Mouse (Mus musculus) spleen, postnatal 36 days (tissue): ENCODE measurements around the gene Cdh18.

Source experiments
- DNase-seq, 2 experiments: peaks; one replicate each; pipeline ENCODE4 v3.0.0; 2022; ENCODE audit warnings: low spot score in 2 of 2, mixed read lengths in 1 of 2

Cdh18 gene

DNA sequence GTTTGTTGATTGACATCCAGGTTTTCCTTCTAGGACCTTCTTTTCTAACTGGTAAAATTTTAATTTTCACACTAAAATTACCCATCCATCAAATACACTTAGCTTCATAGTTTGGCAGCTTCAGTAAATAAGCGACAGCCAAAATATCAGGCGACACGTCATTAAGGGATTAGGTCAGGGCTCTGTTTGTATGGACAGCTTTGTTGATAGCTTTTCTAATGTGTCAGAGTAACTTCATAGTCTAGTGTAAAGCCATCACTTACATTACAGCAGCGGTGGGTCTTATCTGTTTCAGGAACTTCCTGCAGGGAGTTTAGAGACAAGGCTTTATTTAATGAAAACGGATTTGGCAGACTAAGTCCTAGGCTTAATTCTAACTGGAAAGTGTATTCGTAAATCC lies 904.5 kb downstream of the Cdh18 start:
- DNase-seq: no peak

DNA sequence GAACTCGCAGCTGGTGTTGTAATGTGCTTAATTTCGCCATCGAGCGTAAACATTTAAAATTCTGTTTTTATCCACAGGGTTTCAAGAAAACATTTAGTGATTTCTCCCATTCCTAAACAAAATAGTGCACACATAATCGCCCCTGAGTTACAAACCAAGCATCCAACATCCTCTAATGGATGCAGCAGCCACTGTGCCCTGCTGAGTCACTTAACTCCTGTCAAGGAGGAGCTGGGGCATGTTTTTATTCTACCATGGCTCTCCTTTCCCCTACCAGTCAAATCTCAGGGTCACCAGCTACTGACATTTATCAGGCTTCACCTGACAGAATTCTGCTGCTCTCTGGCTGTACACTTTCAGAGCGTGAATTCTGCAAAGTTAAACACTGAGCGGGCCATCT lies 906.5 kb downstream of the Cdh18 start:
- DNase-seq: no peak

DNA sequence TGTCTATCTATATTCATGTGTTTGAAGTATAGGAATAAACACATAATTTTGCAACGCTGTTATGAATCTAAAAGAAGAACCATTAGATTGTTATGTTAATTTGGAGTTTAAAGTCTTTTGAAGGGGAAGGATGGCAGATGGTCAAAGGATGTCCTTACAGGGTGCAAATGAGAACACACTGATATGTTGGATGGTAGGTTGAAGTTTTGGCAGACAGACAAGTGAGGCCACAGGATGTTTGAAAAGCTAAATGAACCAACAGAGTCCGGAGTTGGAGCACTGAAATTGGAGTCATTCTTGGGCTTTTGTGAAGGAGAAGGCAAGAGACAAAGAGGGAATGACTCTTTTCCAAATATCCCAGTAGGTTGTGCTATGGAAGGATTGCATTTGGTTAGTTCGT lies 908.6 kb downstream of the Cdh18 start:
- DNase-seq: no peak

DNA sequence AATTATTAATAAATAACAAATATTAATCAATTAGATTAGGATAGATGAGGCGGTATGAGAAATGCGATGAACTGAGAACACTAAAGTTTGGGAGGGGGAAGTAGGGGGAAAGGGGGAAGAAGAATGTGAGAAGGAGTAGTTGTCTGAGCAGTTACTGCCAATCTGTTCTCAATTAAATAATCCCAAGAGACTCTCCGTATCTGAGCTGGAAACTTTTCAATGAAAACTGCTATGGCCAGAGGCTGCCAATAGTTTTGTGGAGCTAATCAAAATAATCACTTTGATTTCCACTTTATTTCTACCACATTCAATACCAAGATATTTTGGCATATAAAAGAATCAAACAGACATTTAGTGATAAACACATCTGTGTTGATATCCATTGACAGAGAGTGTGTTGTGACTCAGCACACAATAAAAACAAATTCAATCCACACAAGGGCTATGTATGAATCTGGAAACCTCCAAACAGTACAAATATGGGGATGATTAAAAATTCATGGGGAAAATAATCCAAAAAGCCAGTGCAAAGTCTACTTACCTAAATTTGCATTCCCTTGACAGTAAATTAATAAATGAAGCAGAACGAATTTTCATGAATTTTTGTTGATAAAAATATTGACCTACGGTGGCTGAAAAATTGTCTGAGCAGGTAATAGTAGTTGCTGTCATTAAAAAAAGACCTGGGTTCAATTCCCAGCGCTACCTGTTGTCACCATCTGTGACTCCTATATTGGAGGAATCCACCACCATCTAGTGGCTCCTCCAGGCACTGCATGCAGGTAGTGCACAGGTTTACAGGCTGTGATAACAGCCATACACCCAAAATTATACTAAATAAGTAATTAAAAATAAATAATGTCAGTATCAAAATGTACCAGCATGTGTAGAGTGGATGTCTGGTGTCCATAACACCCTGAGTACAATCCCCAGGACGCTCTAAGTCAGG lies 922.0 kb downstream of the Cdh18 start:
- DNase-seq: no peak

DNA sequence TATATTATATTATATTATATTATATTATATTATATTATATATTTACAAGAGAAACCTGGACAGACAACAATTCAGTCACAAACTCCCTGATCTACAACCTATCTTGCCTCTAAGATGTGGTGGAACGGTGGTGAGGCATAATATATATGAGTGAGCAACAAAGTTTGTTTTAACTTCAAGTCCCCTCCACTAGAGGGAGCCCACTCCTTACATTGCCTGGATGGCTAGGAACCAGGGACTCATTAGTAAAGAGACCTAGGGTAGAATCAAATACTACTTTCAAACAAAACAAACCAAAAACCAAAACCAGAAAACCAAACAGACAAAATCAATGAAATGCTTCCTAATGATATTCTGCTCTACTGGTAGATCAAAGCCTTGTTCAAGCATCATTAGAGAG lies 937.5 kb downstream of the Cdh18 start:
- DNase-seq: no peak

DNA sequence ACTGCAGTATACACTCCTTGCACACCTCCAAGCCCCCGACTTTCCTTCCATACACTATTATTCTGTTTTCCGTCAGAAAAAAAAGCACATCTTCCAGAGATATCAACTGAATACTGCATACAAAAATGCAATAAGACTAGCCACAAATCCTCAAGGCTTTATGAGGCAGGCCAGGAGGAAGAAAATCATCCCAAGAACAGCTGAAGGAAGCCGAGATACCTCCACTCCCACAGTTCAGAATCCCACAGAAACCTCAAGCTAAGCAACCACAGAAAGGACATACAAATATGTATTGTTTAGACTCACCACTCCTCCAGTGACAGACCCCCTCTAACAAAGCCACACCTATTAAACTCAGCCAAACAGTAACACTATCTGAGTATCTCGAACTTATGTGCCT lies 957.7 kb downstream of the Cdh18 start:
- no peak for DNase-seq

DNA sequence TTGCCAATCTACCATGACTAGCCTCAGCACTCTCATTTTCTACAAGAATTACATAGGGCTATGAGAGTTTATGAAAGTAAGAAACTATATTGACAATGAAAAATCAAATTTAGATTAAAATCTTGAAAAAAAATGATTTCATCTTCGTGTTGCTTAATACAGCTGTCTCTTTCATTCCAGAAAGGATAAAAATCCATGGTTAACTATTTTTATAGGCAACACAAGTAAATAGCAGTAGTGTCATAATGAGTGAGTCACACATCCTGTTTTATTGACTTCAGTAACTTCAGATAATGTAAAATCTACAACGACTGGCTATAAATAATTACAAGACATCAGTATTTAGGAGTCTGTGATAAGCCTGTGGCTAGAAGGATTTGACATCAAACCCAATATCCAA lies 960.9 kb downstream of the Cdh18 start:
- DNase-seq: no peak

DNA sequence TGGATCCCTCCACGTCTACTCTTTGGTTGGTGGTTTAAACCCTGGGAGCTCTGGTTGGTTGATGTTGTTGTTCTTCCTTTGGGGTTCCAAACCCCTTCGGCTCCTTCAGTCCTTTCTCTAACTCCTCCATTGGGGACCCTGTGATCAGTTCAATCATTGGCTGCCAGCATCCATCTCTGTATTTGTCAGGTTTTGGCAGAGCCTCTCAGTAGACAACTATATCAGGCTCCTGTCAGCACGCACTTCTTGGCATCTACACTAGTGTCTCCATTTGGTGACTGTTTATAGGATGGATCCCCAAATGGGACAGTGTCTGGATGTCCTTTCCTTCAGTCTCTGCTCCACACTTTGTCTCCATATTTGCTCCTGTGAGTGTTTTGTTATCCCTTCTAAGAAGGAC lies 967.0 kb downstream of the Cdh18 start:
- DNase-seq: no peak

DNA sequence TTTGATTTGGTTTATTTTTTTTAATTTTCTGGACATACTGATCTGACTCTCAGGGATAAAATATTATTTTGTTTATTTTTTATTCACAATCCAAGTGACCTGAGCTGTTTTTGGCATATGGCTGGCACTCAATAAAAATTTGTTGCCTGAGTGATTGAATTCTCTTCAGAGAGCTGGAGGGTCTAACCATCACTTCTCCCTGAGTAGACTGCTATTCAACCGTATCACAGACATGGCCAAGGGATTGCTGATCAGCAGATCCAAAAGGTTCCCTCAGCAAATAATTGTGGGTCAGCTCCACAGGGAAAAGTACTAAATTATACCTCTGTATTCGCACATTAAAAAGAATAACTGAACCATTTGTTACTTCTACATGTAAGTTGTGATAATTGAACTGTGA lies 969.3 kb downstream of the Cdh18 start:
- no peak for DNase-seq
